Mouse (Mus musculus): ENCODE results near the gene Ski. TPM values are rescaled to one million over a fixed set of nuclear protein-coding genes. Genes with fewer than 3 reads are reported as not detected.
A peak's percentile ranks its signal among the peaks of the same experiment; 100 is the strongest.

Ski gene
- total RNA-seq, 4 experiments from 2014 or later: 64.1 to 85.4 (median 69.1) TPM

- DNase-seq: no peak
These were observed 72.5 kb downstream of the Ski start for GRCm38 (mm10) chr4:155149941-155150275.

- no peak for DNase-seq
These were observed 73.3 kb downstream of the Ski start for GRCm38 (mm10) chr4:155148910-155149698.

GRCm38 (mm10) chr4:155148453-155148852, 73.9 kb downstream of the Ski start:
- no peak for DNase-seq

GRCm38 (mm10) chr4:155146107-155146823, 76.1 kb downstream of the Ski start:
- DNase-seq: no peak

- DNase-seq: no peak
These were observed 77.7 kb downstream of the Ski start for GRCm38 (mm10) chr4:155144548-155145180.

- no peak for DNase-seq
These were observed 78.4 kb downstream of the Ski start for GRCm38 (mm10) chr4:155143871-155144502.

- DNase-seq: no peak
These were observed 79.0 kb downstream of the Ski start for GRCm38 (mm10) chr4:155143411-155143810.

- no peak for DNase-seq
These were observed 79.6 kb downstream of the Ski start for GRCm38 (mm10) chr4:155142836-155143235.

- DNase-seq: peak; percentile 69
These were observed 81.6 kb downstream of the Ski start for GRCm38 (mm10) chr4:155140795-155141265.

- DNase-seq: no peak
These were observed 82.2 kb downstream of the Ski start for GRCm38 (mm10) chr4:155140150-155140549.

- no peak for DNase-seq
These were observed 82.9 kb downstream of the Ski start for GRCm38 (mm10) chr4:155139281-155140045.

- no peak for DNase-seq
These were observed 83.9 kb downstream of the Ski start for GRCm38 (mm10) chr4:155138451-155138850.

GRCm38 (mm10) chr4:155137891-155138290, 84.5 kb downstream of the Ski start:
- no peak for DNase-seq

GRCm38 (mm10) chr4:155135909-155136585, 86.3 kb downstream of the Ski start:
- no peak for DNase-seq

GRCm38 (mm10) chr4:155134686-155135172, 87.7 kb downstream of the Ski start:
- no peak for DNase-seq

- DNase-seq: no peak
These were observed 88.6 kb downstream of the Ski start for GRCm38 (mm10) chr4:155133658-155134417.

GRCm38 (mm10) chr4:155133188-155133587, 89.2 kb downstream of the Ski start:
- no peak for DNase-seq

GRCm38 (mm10) chr4:155130616-155131015, 91.8 kb downstream of the Ski start:
- DNase-seq: no peak

- peak; percentile 93 for DNase-seq
These were observed 92.4 kb downstream of the Ski start for GRCm38 (mm10) chr4:155129996-155130395.

- DNase-seq: no peak
These were observed 93.1 kb downstream of the Ski start for GRCm38 (mm10) chr4:155129132-155129917.

Measured in adrenal gland, adult 8-10 months (tissue).